Mouse (Mus musculus) right cerebral cortex, postnatal 4 days (tissue): ENCODE data around the gene Spata33.
"Not testable (repeated sequence)": the region's sequence is repeated elsewhere in the genome, so short reads cannot be mapped to it uniquely, and the experiment has no call there.

Source experiments
- DNase-seq: peaks from one replicate; pipeline ENCODE4 v3.0.0-alpha.2; 2022

The Spata33 gene

DNA sequence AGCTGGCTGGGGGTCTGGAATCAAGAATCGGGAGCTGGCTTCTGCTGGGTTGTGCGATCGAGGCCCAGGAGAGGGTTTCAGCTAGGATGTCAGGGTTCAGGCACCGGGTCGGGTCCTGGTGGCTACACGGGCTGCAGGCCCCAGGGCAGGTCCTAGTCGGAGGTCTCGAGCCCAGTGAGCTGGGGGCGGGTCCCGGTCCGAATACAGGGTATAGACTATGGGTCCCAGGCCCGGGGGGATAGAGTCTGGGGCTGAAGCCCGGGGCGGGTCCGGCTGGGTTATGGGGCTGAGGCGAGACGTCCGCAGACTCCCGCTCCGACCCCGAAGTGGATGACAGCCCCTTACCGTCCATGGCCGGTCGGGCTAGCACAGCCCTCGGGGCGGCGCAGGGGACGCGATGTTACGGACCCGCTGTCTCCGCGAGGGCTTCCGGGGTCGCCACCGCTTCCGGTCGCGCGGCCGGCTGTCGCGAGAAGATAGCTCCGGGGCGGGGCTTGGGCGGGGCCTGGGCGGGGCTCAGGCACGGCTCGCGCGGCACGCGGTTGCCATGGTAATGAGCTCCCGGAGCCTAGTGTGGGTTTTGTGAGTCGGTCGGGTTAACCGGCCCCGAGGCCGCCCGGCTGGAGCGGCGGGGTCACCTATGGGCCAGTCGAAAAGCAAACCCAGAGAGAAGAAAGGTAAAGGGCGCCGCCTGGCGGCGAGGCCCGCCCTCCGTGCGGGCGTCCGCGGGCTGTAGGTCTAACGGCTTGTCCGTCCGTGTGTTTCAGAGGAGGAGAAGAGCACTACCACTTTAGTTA lies at the start of gene Spata33, which contains the start of gene Chmp1a:
Gene Spata33 (plus strand): TSS at position 512 of the 797 bp plus-strand sequence.
Gene Chmp1a (minus strand): TSS at position 443 of the 797 bp plus-strand sequence.
- peak; percentile 91 for DNase-seq

DNA sequence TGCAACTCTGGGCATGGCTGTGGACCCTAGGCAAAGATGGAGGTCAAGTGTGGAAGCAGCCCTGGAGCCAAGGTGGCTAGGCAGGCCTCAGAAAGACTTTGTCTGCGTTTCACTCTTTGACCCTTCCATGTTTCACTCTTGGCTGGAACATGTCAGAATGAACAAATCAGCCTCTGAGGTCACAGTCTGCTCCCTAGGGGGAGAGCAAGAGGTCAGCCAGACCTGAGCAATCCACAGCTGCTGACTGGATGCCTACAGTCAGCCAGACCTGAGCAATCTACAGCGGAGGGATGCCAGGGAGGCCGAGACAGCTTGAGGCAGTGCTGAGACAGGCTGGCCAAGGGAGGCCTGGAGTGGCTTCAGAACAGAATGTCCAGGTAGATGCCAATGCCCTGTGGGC lies 31.2 kb upstream of the Spata33 start:
- no peak for DNase-seq

GRCm38 (mm10) chr8:123185566-123186409 lies 26.8 kb upstream of the Spata33 start, which contains the start of gene Dpep1:
TSS of gene Dpep1 (plus strand) at chr8:123186242.
- DNase-seq, result no peak

GRCm38 (mm10) chr8:123188006-123188405 lies 24.6 kb upstream of the Spata33 start:
- DNase-seq, result no peak

DNA sequence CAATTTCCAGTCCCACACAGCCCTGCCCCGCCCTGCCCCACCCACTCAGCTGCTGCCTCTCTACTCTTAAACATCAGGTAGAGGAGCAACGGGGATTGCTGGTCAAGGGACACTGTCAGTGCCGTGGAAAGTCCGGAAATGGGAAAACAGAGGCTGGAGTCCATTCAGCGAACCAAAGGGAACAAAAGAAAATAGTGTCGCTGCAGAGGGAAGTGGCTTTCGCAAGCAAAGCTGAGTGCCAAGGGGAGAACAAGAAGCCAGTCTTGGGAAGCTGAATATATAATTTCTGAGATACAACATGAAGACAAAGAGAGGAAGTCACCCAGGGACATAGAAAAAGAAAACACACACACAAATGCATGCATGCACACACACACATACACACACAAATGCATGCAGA lies 23.8 kb upstream of the Spata33 start:
- DNase-seq, result no peak

DNA sequence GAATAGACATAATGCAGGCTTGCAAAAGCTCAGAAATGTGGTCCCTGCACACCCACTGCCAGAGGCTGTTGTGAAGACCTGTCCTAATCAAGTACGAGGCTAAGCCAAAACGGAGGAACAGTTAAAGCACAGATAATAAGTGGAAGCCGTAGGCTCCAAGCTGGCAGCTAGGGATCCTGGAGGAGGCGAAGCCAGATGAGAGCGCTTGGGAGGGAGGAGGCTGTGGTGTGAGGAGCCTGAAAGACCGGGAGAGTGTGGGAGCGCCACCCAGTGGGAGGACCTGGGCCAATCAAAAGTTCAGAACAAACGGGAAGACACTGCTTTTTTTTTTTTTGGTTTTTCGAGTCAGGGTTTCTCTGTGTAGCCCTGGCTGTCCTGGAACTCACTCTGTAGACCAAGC lies 22.0 kb upstream of the Spata33 start:
- peak; percentile 77 for DNase-seq

- no peak for DNase-seq
These were observed 20.7 kb upstream of the Spata33 start for GRCm38 (mm10) chr8:123191908-123192307.

DNA sequence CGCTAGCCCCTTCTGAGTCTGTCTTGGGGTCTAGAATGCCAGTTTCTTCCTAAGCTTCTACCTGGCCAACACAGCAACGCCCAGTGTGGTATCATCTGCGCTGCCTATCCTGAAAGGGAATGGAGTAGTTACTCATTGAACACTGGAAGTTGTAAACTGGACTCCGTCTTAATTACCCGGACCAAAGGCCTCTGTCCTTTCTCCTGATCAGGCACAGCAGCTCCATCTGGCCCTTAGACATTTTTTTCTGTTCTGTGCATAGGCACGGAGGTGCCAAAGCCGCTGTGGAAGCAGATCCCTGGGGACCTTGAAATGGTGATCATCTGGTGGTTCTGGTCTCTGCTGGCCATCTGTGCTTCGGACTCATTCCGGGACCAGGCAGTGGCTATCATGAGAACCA lies 18.9 kb upstream of the Spata33 start:
- DNase-seq, result no peak

DNA sequence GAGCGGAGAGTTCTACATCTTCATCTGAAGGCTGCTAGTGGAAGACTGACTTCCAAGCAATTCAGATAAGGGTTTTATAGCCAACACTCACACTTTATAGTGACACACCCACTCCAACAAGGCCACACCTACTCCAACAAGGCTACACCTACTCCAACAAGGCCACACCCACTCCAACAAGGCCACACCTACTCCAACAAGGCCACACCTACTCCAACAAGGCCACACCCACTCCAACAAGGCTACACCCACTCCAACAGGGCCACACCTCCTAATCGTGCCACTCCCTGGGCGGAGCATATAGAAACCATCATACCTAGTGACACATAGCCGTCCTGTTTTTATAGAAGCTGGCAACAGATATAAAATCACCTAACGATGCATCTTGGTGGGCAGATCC lies 15.6 kb upstream of the Spata33 start:
- DNase-seq, result not testable (repeated sequence)

DNA sequence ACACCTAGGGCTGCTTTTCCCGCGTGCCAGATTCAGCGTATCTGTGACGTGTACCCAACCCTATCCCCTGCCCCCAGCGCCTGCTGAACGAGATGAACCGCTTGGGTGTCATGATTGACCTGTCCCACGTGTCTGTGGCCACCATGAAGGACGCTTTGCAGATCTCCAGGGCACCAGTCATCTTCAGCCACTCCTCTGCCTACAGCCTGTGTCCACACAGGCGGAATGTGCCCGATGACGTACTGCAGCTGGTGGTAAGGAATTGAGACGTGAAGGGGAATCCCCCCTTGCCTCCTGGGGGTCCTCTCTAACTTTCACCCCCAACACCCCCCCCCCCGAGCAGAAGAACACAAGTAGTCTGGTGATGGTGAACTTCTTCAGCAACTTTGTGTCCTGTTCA lies 12.8 kb upstream of the Spata33 start:
- DNase-seq, result no peak

- DNase-seq, result peak; percentile 86
These were observed 10.3 kb upstream of the Spata33 start for GRCm38 (mm10) chr8:123202288-123202687.

- DNase-seq, result no peak
These were observed 9.1 kb upstream of the Spata33 start for GRCm38 (mm10) chr8:123203571-123203970.

GRCm38 (mm10) chr8:123211876-123212275 lies 756 bp upstream of the Spata33 start:
- no peak for DNase-seq

GRCm38 (mm10) chr8:123213118-123213772 lies 613 bp downstream of the Spata33 start:
- no peak for DNase-seq

DNA sequence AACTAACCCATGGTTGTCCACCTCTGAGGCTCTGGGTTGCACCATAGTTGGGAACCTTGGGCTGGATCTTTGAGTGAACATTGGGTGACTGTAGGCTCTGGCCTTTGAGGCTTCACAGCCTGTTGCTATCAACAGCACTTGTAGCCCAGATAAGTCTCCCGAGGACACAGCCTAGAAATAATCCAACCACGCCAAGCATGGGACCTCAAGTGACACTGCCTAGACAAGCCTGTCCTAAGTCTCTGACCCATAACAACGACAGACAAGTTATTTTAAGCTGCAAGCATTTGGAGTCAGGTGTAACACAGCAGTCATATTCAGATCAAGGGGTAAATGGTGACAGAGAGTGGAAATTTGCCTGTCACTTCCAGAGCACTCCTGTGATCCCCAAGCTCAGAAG lies 2.8 kb downstream of the Spata33 start:
- DNase-seq, result no peak

- DNase-seq, result no peak
These were observed 8.3 kb downstream of the Spata33 start for GRCm38 (mm10) chr8:123220917-123221316.

DNA sequence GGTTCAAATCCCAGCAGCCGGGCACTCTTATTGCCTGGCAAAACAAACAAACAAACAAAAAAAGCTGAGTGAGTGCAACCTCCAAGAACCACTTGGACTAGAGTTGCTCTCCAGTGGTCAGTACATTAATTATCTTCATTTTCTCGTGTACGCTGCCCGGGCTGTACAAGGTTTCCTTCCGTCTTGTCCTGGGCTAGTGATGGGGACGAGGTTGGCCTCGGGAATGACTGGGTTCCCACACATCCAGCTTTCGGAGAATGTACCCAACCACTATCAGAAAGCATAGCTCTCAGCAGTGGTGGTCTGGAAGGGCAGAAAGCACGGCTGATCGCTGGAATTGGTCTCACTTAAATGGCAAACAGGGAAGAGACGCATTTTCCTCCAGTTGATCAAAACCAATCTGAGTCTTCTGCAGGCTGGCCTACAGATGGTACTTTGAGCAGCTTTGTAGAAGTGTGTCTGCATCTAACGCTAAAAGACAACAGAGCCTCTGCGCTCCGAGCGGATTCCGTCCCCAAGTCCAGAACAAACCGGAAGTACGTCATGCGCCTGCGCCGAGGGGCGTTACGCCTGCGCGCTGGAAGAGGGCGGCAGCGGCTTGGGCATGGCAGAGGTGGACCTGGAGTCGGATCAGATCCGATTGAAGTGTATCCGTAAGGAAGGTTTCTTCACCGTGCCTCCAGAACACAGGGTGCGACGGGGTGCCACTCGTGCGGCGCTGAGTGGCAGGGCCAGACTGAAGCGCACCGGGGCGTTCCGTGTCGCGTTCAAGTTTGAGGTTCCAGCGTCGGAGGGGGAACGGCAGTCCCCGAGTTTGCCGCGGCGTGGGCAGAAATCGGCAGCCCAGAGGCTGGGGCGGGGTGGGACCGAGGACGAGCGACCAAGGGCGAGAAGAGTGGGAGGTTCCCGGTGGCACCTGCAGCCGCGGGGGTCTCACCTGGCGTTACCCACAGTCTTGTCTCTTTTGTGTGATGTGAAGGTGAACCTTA lies 11.9 kb downstream of the Spata33 start, which contains the start of gene Cdk10:
Gene Cdk10 (plus strand): TSS at position 565 of the 989 bp plus-strand sequence.
- DNase-seq, result peak; percentile 91

GRCm38 (mm10) chr8:123228416-123228815 lies 15.8 kb downstream of the Spata33 start:
- no peak for DNase-seq

- DNase-seq, result not testable (repeated sequence)
These were observed 17.7 kb downstream of the Spata33 start for GRCm38 (mm10) chr8:123230326-123230725.

DNA sequence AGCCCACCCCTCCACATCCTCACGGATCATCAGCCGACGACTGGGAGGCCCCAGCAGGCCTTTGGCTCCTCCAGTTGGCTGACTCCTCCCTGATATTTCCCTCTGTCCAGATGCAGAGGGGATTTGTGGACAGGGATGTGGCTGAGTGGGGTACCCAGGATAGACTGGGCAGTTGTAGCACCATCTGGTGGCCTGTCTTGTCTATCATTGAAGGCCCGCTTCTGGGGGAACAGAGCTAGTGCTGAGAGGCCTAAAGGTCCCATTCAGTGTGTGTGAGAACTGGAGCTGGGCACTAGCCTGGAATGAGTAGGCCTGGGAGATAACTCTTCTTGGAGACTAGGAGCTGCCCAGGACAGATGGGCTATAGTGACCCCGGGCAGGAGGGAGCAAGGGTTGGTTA lies 19.1 kb downstream of the Spata33 start:
- DNase-seq, result no peak

GRCm38 (mm10) chr8:123232553-123232952 lies 19.9 kb downstream of the Spata33 start:
- DNase-seq, result no peak

- DNase-seq, result no peak
These were observed 20.7 kb downstream of the Spata33 start for GRCm38 (mm10) chr8:123233300-123233699.
